Mouse (Mus musculus): ENCODE results near the gene Pik3ap1. TPM values are rescaled to one million over a fixed set of nuclear protein-coding genes. Genes with fewer than 3 reads are reported as not detected.

Gene Pik3ap1
- total and polyA plus RNA-seq, 3 experiments, result 26.7 to 106 (median 37.4) TPM

DNA sequence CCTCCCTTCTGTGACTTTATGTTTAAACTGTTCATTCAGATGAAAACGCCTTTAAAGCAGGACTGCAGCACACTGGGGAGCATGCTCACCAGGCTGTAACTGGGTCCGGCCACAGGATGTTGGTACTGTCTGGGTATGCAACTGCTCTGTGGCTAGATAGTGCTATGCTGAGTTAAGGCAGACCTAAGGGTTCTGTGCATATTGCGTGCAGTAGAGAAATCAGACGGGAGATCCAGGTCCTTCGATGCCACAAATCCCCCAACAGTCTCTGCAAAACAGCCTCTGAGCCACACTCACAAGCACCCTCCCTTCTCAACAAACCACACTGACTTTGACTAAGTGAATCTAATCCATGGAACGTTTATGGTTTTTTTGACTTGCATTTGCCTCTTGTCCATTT lies 46.5 kb downstream of the Pik3ap1 start:
- Histone ChIP-seq H3K79me2 (replicated peaks; ENCODE audit: control insufficient read depth, extremely low read depth, insufficient read depth, poor library complexity, severe bottlenecking) (peaks cover 22% of the 10 kb centered on the region), H3K27me3 (replicated peaks) (no peaks in the 10 kb centered on the region), H3K9me3 (replicated peaks; ENCODE audit: low read length) (no peaks in the 10 kb centered on the region), H3K27ac (ENCODE audit: insufficient read depth, low read depth) (peak overlapping the region; percentile 11), H3K36me3 (replicated peaks in 1 of 2; ENCODE audit: control insufficient read depth in 1 of 2, insufficient read depth in 1 of 2, low read length in 1 of 2) (peaks cover 0 to 31% of the 10 kb centered on the region in 2 experiments), H3K4me1 (ENCODE audit: control insufficient read depth in 1 of 2, insufficient read depth in 2 of 2) (peaks cover 40 to 83% of the 10 kb centered on the region in 2 experiments), H3K9ac (ENCODE audit: insufficient read depth, low read depth) (no peak overlapping the region; the same call in 1 of the 2 replicates), H3K4me2 (ENCODE audit: insufficient read depth, low read depth, poor library complexity, severe bottlenecking) (no peak overlapping the region), H3K4me3 (replicated peaks in 1 of 3; ENCODE audit: low read depth in 2 of 3, low read length in 2 of 3, poor library complexity in 1 of 3) (no peak overlapping the region)
- in situ Hi-C loops (cut with MboI; ENCODE audit: low pct_ligation_motif_present, low pct_unique_long_range_greater_than_20kb, low sequenced_read_pairs) (no loop called here), dilution Hi-C loops (cut with MboI; ENCODE audit: extremely low pct_ligation_motif_present, extremely low pct_unique_long_range_greater_than_20kb, low sequenced_read_pairs) (no loop called here)
- no peak for DNase-seq (ENCODE audit: extremely low read depth)
- no peak for TF ChIP-seq TBP (conservative IDR thresholded peaks at IDR 0.05; ENCODE audit: low read depth, low read length)
- TF ChIP-seq POLR2AphosphoS2 (IDR thresholded peaks at IDR 0.05; ENCODE audit: low read depth, low read length), result no peak
- no peak for TF ChIP-seq CHD2 (IDR thresholded peaks at IDR 0.05; ENCODE audit: low read length)
- TF ChIP-seq POLR2A (IDR thresholded peaks at IDR 0.05; ENCODE audit: low read depth, low read length), result no peak
- TF ChIP-seq SMC3 (IDR thresholded peaks at IDR 0.05; ENCODE audit: low read depth, low read length), result no peak
- TF ChIP-seq USF1 (IDR thresholded peaks at IDR 0.05; ENCODE audit: low read depth, low read length), result no peak
- no peak for TF ChIP-seq NRF1 (IDR thresholded peaks at IDR 0.05; ENCODE audit: low read depth, low read length)

DNA sequence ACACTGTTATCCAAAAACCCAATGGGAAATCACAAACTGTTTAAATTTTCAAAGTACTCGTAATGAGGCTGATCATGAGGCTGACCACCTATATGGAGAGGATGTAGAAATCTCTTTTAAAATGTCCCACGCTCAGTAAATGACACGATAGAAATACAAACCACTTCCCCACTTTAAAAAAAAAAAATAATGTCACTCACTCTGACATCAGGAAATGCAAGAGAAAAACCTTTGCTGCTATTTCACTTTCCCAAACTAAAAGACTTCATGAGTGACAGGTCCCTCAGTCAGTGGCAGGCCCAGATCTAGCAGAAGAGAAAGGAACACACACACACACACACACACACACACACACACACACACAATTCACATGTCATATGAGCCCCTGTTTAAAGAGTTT lies 49.2 kb downstream of the Pik3ap1 start:
- Histone ChIP-seq H3K4me3 (replicated peaks in 1 of 3; ENCODE audit: low read depth in 2 of 3, low read length in 2 of 3, poor library complexity in 1 of 3) (no peak overlapping the region), H3K4me2 (ENCODE audit: insufficient read depth, low read depth, poor library complexity, severe bottlenecking) (no peak overlapping the region), H3K36me3 (replicated peaks in 1 of 2; ENCODE audit: control insufficient read depth in 1 of 2, insufficient read depth in 1 of 2, low read length in 1 of 2) (peaks cover 2 to 36% of the 10 kb centered on the region in 2 experiments), H3K27ac (ENCODE audit: insufficient read depth, low read depth) (no peak overlapping the region), H3K9ac (ENCODE audit: insufficient read depth, low read depth) (no peak overlapping the region), H3K4me1 (ENCODE audit: control insufficient read depth in 1 of 2, insufficient read depth in 2 of 2) (peaks cover 34 to 70% of the 10 kb centered on the region in 2 experiments), H3K27me3 (replicated peaks) (no peaks in the 10 kb centered on the region), H3K9me3 (replicated peaks; ENCODE audit: low read length) (no peaks in the 10 kb centered on the region), H3K79me2 (replicated peaks; ENCODE audit: control insufficient read depth, extremely low read depth, insufficient read depth, poor library complexity, severe bottlenecking) (peaks cover 30% of the 10 kb centered on the region)
- dilution Hi-C loops (cut with MboI; ENCODE audit: extremely low pct_ligation_motif_present, extremely low pct_unique_long_range_greater_than_20kb, low sequenced_read_pairs) (no loop called here), in situ Hi-C loops (cut with MboI; ENCODE audit: low pct_ligation_motif_present, low pct_unique_long_range_greater_than_20kb, low sequenced_read_pairs) (no loop called here)
- no peak for DNase-seq (ENCODE audit: extremely low read depth)
- no peak for TF ChIP-seq CHD2 (IDR thresholded peaks at IDR 0.05; ENCODE audit: low read length)

DNA sequence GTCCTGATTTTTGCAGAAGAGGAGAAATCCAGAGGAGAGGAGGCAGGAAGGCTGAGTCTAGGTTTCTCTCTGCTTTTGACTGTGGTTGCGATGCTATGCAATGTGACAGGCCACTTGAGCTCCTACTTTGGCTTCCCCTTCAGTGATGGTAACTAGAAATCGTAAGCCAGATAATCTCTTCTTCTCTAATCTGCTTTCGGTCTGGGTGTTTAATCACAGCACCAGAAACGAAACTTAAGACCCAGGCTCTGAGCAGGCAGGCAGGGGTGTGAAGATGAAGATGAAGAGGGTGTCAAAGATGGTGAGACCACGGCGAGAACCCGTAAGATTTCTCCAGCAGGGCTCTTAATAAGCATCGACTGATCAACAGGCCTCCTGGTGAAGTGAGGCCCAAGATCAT lies 51.9 kb downstream of the Pik3ap1 start:
- H3K9me3 ChIP-seq (replicated peaks; ENCODE audit: low read length), result peaks cover 9% of the 10 kb centered on the region
- dilution Hi-C loops (cut with MboI; ENCODE audit: extremely low pct_ligation_motif_present, extremely low pct_unique_long_range_greater_than_20kb, low sequenced_read_pairs), result no loop called here
- in situ Hi-C loops (cut with MboI; ENCODE audit: low pct_ligation_motif_present, low pct_unique_long_range_greater_than_20kb, low sequenced_read_pairs), result loop anchor here (5.0 kb wide), 1 partner anchor 39 kb away; no protein-coding TSS in a partner anchor

More for the DNA sequence above, 51.9 kb downstream of the Pik3ap1 start:
- TF ChIP-seq TCF12 (IDR thresholded peaks at IDR 0.05; ENCODE audit: low read depth, low read length) (no peak), SIN3A (IDR thresholded peaks at IDR 0.05; ENCODE audit: low read length) (0 out of 2 replicates have a peak, but pooled peaks have one; percentile 7)
- Histone ChIP-seq H3K79me2 (replicated peaks; ENCODE audit: control insufficient read depth, extremely low read depth, insufficient read depth, poor library complexity, severe bottlenecking) (peaks cover 24% of the 10 kb centered on the region), H3K9ac (ENCODE audit: insufficient read depth, low read depth) (peak overlapping the region; percentile 71), H3K4me1 (ENCODE audit: control insufficient read depth in 1 of 2, insufficient read depth in 2 of 2) (peaks cover 28 to 70% of the 10 kb centered on the region in 2 experiments), H3K4me3 (replicated peaks in 1 of 3; ENCODE audit: low read depth in 2 of 3, low read length in 2 of 3, poor library complexity in 1 of 3) (peak overlapping the region in 1 of 3 experiments; percentile 66), H3K4me2 (ENCODE audit: insufficient read depth, low read depth, poor library complexity, severe bottlenecking) (peak overlapping the region; percentile 94), H3K36me3 (replicated peaks in 1 of 2; ENCODE audit: control insufficient read depth in 1 of 2, insufficient read depth in 1 of 2, low read length in 1 of 2) (peaks cover 21 to 49% of the 10 kb centered on the region in 2 experiments), H3K27me3 (replicated peaks) (no peaks in the 10 kb centered on the region), H3K27ac (ENCODE audit: insufficient read depth, low read depth) (peak overlapping the region; percentile 89)
- DNase-seq (ENCODE audit: extremely low read depth), result no peak

All from CH12.LX (cell line).